Mouse (Mus musculus): ENCODE measurements around the gene Ssr2. TPM values are rescaled to one million over a fixed set of nuclear protein-coding genes. Genes with fewer than 3 reads are reported as not detected.
"Not testable (repeated sequence)": the region's sequence is repeated elsewhere in the genome, so short reads cannot be mapped to it uniquely, and the experiment has no call there.

The Ssr2 gene
- total RNA-seq, 2 experiments from 2014 or later: 165 to 200 TPM

GRCm38 (mm10) chr3:88591044-88591443, 15.4 kb downstream of the Ssr2 start:
- no peak for ATAC-seq (replicated peaks; ENCODE audit: low FRiP score, low TSS enrichment, poor library complexity, severe bottlenecking)

GRCm38 (mm10) chr3:88591950-88592731, 16.5 kb downstream of the Ssr2 start:
- ATAC-seq (replicated peaks; ENCODE audit: low FRiP score, low TSS enrichment, poor library complexity, severe bottlenecking): peak; percentile 69

- ATAC-seq (replicated peaks; ENCODE audit: low FRiP score, low TSS enrichment, poor library complexity, severe bottlenecking): no peak
Measured at GRCm38 (mm10) chr3:88592942-88593576, 17.4 kb downstream of the Ssr2 start.

DNA sequence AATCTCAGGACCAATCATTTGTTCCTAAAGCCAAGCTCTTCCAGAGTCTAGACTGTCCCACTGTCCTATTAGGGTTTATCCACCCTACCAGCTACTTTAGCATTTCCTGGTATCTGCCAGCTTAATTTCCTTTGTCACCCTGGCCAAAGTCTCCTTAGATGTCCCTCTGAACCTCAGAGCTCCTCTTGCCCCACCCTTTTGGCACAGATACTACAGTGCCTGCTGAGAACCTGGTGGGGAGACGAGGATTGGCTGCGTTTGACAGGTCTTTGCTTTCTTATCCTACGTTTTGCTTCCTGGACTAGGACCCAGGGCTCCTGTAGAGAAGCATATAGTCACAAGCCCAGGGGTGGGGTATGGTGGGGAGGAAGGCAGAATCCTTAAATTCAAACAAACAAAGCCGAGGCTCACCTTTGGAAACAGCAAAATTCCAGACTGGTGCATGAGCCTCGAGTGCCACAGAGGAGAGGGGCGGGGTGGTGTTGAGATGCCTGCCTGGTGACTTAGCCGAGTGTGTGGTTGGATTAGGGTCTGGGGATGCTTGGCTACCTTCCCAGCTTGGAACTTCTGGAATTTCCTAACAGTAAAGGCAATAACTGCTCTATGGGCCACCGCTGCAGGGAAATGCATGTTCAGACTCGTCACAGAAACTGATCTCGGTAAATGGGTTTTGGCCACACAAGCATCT, 18.4 kb downstream of the Ssr2 start:
- ATAC-seq (replicated peaks; ENCODE audit: low FRiP score, low TSS enrichment, poor library complexity, severe bottlenecking): peak; percentile 32; the same call in 1 of the 2 replicates

- not testable (repeated sequence) for ATAC-seq (replicated peaks; ENCODE audit: low FRiP score, low TSS enrichment, poor library complexity, severe bottlenecking)
Measured at GRCm38 (mm10) chr3:88596547-88596946, 20.9 kb downstream of the Ssr2 start.

GRCm38 (mm10) chr3:88602466-88602865, 26.8 kb downstream of the Ssr2 start:
- no peak for ATAC-seq (replicated peaks; ENCODE audit: low FRiP score, low TSS enrichment, poor library complexity, severe bottlenecking)

DNA sequence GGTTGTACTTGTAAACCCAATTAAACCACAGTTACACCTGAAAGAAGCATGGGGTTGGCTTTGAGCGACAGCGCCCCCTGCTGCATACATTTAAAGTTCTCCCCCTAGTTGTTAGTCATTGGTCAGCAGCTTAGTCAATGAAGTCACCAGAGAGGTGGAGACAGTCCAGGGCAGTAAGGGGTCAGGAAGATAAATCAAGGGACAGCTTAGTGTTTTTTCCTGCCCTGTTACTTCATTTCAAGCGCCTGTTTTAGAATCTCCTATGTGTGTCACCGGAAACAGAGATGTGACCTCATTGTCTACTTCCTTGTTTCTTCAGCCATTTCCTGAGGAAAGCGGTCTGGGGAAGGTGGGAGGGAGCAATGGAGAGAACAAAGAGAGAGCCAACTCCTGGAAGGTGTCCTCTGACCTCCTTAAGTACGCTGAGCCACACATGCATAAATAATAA, 28.1 kb downstream of the Ssr2 start:
- peak; percentile 60 for ATAC-seq (replicated peaks; ENCODE audit: low FRiP score, low TSS enrichment, poor library complexity, severe bottlenecking)

GRCm38 (mm10) chr3:88604863-88605262, 29.2 kb downstream of the Ssr2 start:
- no peak for ATAC-seq (replicated peaks; ENCODE audit: low FRiP score, low TSS enrichment, poor library complexity, severe bottlenecking)

- not testable (repeated sequence) for ATAC-seq (replicated peaks; ENCODE audit: low FRiP score, low TSS enrichment, poor library complexity, severe bottlenecking)
Measured at GRCm38 (mm10) chr3:88605666-88606065, 30.0 kb downstream of the Ssr2 start, which contains the start of gene Arhgef2. Gene Arhgef2, plus strand, starts transcription at chr3:88605966.

DNA sequence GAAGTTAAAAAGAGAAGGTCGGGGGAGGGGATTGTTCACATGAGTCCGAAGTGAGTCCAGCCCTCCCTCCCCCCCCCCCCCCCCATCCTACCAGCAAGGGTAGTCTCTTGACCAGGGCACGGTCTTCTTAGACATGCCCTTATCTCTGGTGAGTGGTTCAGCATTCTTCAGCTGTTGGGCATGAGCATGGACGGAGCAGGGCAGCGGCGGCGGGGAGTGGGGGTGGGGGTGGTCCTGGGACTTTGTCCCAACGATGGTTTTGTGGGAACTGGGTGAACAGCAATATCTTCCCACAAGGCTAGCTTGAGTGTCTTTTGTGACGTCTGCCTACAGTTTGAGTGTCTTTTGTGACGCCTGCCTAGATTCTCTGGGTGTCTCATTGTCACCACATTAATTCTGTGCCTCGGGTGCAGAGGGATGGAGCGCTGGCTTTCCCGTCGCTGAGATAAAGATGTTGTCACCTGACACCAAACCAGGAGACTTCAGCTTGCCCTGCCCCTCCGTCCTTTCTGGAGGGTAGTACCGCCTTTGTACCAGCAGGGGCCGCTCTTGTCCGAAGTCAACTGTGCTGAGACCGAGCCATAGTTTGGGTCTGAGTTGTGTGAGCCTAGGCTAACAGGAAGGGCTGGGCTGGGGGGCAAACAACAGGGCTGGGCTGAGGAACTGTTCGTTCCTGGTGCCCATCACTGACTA, 31.5 kb downstream of the Ssr2 start:
- ATAC-seq (replicated peaks; ENCODE audit: low FRiP score, low TSS enrichment, poor library complexity, severe bottlenecking): peak; percentile 89

DNA sequence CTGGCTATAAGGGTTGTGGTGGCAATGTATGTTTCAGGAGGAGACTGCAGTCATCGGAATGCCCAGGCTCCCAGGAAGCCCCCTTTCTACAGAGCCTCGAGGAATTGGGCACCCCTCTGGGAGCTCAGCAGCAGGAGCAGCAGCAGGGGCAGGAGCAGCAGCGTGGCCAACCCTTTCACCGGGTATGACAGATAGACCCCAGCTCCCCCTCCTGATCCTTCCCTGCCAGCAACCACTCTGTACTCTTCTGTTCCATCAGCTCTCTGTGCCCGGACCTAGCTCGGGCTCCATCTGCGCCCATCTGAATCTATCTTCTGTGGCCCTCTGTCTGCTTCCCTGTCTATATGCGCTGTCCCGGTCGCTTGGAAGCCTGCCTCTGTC, 32.1 kb downstream of the Ssr2 start:
- ATAC-seq (replicated peaks; ENCODE audit: low FRiP score, low TSS enrichment, poor library complexity, severe bottlenecking): peak; percentile 20; the same call in 1 of the 2 replicates

- no peak for ATAC-seq (replicated peaks; ENCODE audit: low FRiP score, low TSS enrichment, poor library complexity, severe bottlenecking)
Measured at GRCm38 (mm10) chr3:88609066-88609465, 33.4 kb downstream of the Ssr2 start.

DNA sequence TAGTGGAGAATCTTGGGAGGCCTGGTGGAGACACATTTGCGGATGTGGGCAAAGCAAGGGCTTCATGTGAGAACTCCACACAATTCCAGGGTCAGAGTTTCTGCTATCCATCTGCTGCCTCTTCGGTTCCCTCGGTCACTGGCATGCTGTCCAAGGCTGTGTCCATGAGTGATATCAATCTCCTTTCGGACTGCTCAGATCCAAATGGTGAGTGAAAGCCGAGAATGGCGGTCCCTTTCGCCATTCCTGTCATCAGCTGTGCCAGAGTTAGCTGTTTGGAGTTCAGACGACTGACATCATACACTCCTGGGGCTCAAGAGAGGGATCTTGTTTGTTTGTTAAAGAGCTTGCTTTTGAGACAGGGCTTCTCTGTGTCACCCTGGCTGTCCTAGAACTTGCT, 38.7 kb downstream of the Ssr2 start:
- ATAC-seq (replicated peaks; ENCODE audit: low FRiP score, low TSS enrichment, poor library complexity, severe bottlenecking): no peak

DNA sequence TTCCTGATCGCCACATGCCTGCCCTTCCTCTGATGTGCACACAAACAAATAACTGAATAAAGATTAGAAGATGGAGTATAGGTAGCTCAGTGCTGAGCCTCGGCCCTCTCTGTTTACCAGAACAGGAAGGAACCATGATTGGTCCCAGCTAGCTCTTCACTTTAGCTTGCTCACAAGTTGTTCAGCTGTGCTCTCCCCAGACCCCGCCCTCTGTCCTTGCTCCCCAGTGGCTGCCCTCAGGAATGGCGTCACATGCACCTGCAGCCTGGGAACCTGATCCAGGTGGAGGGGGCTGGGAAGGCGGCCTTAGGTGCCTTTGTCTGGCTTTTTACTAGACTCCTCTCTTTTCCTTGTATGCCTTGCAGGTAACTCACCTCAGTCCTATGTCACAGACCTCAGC, 39.4 kb downstream of the Ssr2 start:
- no peak for ATAC-seq (replicated peaks; ENCODE audit: low FRiP score, low TSS enrichment, poor library complexity, severe bottlenecking)

GRCm38 (mm10) chr3:88615902-88616391, 40.3 kb downstream of the Ssr2 start:
- ATAC-seq (replicated peaks; ENCODE audit: low FRiP score, low TSS enrichment, poor library complexity, severe bottlenecking): no peak

- no peak for ATAC-seq (replicated peaks; ENCODE audit: low FRiP score, low TSS enrichment, poor library complexity, severe bottlenecking)
Measured at GRCm38 (mm10) chr3:88616951-88617500, 41.4 kb downstream of the Ssr2 start.

- no peak for ATAC-seq (replicated peaks; ENCODE audit: low FRiP score, low TSS enrichment, poor library complexity, severe bottlenecking)
Measured at GRCm38 (mm10) chr3:88618074-88618871, 42.6 kb downstream of the Ssr2 start.
